Mouse (Mus musculus) limb, embryonic 13.5 days (tissue): Measurements from ENCODE around the gene Zbtb38. TPM values are rescaled to one million over a fixed set of nuclear protein-coding genes. Genes with fewer than 3 reads are reported as not detected.
"Not testable (repeated sequence)": the region's sequence is repeated elsewhere in the genome, so short reads cannot be mapped to it uniquely, and the experiment has no call there.

Experiments used
- ATAC-seq: fragments of 200-750 bp; cut with Nextera tagmentation; 2 replicates; pipeline ENCODE4 v1.8.0; 2017; ENCODE audit warnings: low read depth, moderate number of reproducible peaks, moderate TSS enrichment; ENCODE audit not compliant: low FRiP score
- H3K27ac ChIP-seq: fragments of 300-500 bp; sonication (generic); 2 replicates; pipeline ENCODE4 v1.5.1; 2015; ENCODE audit warnings: inconsistent platforms, mild to moderate bottlenecking, moderate library complexity
- H3K27me3 ChIP-seq: fragments of 300-500 bp; sonication (generic); 2 replicates; pipeline ENCODE4 v1.6.1; 2015; ENCODE audit warnings: mild to moderate bottlenecking, inconsistent platforms
- H3K36me3 ChIP-seq: fragments of 300-500 bp; sonication (generic); 2 replicates; pipeline ENCODE4 v1.6.1; 2015; ENCODE audit warnings: inconsistent platforms, mild to moderate bottlenecking, moderate library complexity
- H3K4me1 ChIP-seq: fragments of 300-500 bp; sonication (generic); 2 replicates; pipeline ENCODE4 v1.6.1; 2015; ENCODE audit warnings: inconsistent platforms
- H3K4me2 ChIP-seq: fragments of 300-500 bp; sonication (generic); replicated peaks from 2 replicates; pipeline ENCODE4 v1.6.1; 2015; ENCODE audit warnings: inconsistent platforms, mild to moderate bottlenecking, moderate library complexity
- H3K4me3 ChIP-seq: fragments of 300-500 bp; sonication (generic); 2 replicates; pipeline ENCODE4 v1.5.1; 2015; ENCODE audit warnings: moderate library complexity, mild to moderate bottlenecking, inconsistent platforms
- H3K9ac ChIP-seq: fragments of 300-500 bp; sonication (generic); 2 replicates; pipeline ENCODE4 v1.6.1; 2015; ENCODE audit warnings: mild to moderate bottlenecking, inconsistent platforms
- H3K9me3 ChIP-seq: fragments of 300-500 bp; sonication (generic); 2 replicates; pipeline ENCODE4 v1.6.1; 2016; ENCODE audit warnings: inconsistent platforms
- WGBS: fragments of 180-500 bp; shearing (Covaris S2); methylation state at CpG from one replicate; pipeline ENCODE4 v1.1.7; 2015; 5-methylcytosine and 5-hydroxymethylcytosine counted together
- polyA plus RNA-seq: library from polyadenylated mRNA; unstranded; fragments of >200 nt; fragmentation: Nextera tagmentation; extraction: Ambion mirVana; gene quantifications from 2 replicates; pipeline ENCODE4 v1.2.1, GENCODE M21; 2015

Zbtb38 gene
- polyA plus RNA-seq, 1 experiment from 2014 or later = 14.4 TPM

- no peaks in the 10 kb centered on the region for H3K4me1 ChIP-seq
- ATAC-seq = no peak
- H3K4me2 ChIP-seq = no peak overlapping the region
- H3K27me3 ChIP-seq = no peaks in the 10 kb centered on the region
- H3K9ac ChIP-seq = no peak overlapping the region
- no peak overlapping the region for H3K4me3 ChIP-seq
- 54% methylated on average over 6 of the region's 6 CpGs for WGBS
- no peaks in the 10 kb centered on the region for H3K9me3 ChIP-seq
- H3K27ac ChIP-seq = no peak overlapping the region
- no peaks in the 10 kb centered on the region for H3K36me3 ChIP-seq
Measured at GRCm38 (mm10) chr9:96652763-96653162, 99.9 kb downstream of the Zbtb38 start.

DNA sequence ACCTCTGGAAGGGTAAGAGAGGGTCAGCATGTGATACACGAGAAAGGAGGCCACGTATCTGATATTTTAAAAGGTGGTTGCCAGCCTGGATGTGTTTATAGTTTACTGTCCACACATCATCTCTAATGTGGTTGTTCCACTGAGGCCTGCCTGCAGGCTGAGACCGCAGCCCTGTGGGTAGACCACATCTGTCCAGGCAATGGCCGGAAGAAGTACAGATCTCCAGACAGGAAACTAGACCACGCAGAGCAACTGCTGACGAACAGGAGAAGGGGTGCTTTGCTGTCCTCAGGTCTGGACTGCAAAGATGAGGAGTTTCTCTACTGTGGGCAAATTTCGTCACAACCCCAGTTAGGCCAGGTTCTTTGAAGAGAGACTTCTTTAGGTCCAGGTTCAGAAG, 101.8 kb downstream of the Zbtb38 start:
- Histone ChIP-seq H3K4me1 (no peaks in the 10 kb centered on the region), H3K9ac (no peak overlapping the region), H3K4me2 (no peak overlapping the region), H3K9me3 (no peaks in the 10 kb centered on the region), H3K4me3 (no peak overlapping the region), H3K27me3 (no peaks in the 10 kb centered on the region), H3K36me3 (no peaks in the 10 kb centered on the region), H3K27ac (no peak overlapping the region)
- no peak for ATAC-seq
- WGBS = 79% methylated on average over 7 of the region's 7 CpGs

DNA sequence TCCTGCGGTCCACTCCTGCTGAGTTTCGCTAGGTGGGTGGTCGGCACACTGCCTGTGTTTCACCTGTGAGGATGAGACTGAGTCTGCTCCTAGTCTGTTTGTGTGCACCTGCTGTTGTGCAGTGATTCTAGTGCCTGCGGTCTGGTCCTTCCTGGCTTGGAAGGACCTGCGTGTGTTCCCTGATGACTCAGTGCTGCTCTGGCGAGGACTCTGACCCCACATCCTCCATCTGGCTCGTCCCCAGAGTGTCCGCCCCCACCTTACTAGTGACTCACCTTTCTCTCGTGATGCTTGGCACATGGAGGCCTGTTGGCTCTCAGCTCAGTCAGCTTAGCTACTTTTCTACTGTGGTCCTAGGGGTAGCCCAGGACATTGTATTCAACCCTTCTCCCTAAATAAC, 102.7 kb downstream of the Zbtb38 start:
- ATAC-seq = no peak
- Histone ChIP-seq H3K9me3 (no peaks in the 10 kb centered on the region), H3K27ac (no peak overlapping the region), H3K4me2 (no peak overlapping the region), H3K36me3 (no peaks in the 10 kb centered on the region), H3K4me1 (no peaks in the 10 kb centered on the region), H3K4me3 (no peak overlapping the region), H3K9ac (no peak overlapping the region), H3K27me3 (no peaks in the 10 kb centered on the region)
- WGBS = 69% methylated on average over 9 of the region's 9 CpGs

- H3K9me3 ChIP-seq = no peaks in the 10 kb centered on the region
- H3K4me3 ChIP-seq = no peak overlapping the region
- no peaks in the 10 kb centered on the region for H3K27me3 ChIP-seq
- H3K36me3 ChIP-seq = no peaks in the 10 kb centered on the region
- no peak overlapping the region for H3K9ac ChIP-seq
- ATAC-seq = no peak
- H3K27ac ChIP-seq = no peak overlapping the region
- no peak overlapping the region for H3K4me2 ChIP-seq
- 94% methylated on average over 4 of the region's 4 CpGs for WGBS
- H3K4me1 ChIP-seq = no peaks in the 10 kb centered on the region
Measured at GRCm38 (mm10) chr9:96649362-96649761, 103.3 kb downstream of the Zbtb38 start.

- H3K27me3 ChIP-seq = no peaks in the 10 kb centered on the region
- no peak overlapping the region for H3K9ac ChIP-seq
- no peaks in the 10 kb centered on the region for H3K36me3 ChIP-seq
- H3K4me2 ChIP-seq = no peak overlapping the region
- H3K4me1 ChIP-seq = no peaks in the 10 kb centered on the region
- no peak for ATAC-seq
- WGBS = 60% methylated on average over 2 of the region's 2 CpGs
- H3K9me3 ChIP-seq = no peaks in the 10 kb centered on the region
- H3K4me3 ChIP-seq = no peak overlapping the region
- H3K27ac ChIP-seq = no peak overlapping the region
Measured at GRCm38 (mm10) chr9:96646668-96647295, 105.8 kb downstream of the Zbtb38 start.

DNA sequence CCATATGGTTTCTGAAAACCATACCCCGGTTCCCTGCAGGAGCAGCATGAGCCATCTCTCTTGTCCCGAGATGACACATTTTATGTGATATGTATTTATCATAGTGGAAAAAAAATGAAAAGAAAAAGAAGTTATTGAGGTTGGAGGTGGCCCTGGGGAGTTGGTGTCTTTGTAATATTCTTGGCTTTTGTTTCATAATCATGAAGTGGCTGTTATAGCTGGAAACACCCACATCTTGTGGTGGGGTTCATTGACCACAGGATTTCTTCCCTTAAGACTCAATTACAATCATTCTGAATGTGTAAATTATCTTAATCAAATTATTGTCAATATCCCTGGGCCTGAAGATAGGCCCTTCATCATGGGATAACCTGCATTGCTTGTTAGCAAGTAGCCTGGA, 107.8 kb downstream of the Zbtb38 start:
- no peak for ATAC-seq
- no peaks in the 10 kb centered on the region for H3K36me3 ChIP-seq

DNA sequence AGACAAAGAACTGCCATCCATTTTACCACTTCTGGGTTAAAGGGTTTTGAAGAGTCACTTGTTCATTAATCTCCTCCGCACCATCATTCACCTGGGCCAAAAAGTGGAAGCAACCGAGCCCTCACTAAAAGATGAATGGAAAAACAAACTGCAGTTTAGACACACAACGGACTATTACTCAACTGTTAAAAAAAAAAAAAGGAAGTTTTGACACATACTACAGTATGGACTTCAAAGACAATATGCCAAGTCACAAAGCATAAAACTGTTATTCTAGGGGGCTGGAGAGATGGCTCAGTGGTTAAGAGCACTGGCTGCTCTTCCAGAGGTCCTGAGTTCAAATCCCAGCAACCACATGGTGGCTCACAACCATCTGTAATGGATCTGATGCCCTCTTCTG, 108.6 kb downstream of the Zbtb38 start:
- H3K4me3 ChIP-seq, H3K36me3 ChIP-seq, H3K9ac ChIP-seq, H3K4me1 ChIP-seq, H3K27me3 ChIP-seq, H3K27ac ChIP-seq, H3K9me3 ChIP-seq, ATAC-seq, H3K4me2 ChIP-seq: not testable (repeated sequence)
- 94% methylated on average over 3 of the region's 3 CpGs for WGBS

More for the DNA sequence above, 107.8 kb downstream of the Zbtb38 start:
- Histone ChIP-seq H3K27me3 (no peaks in the 10 kb centered on the region), H3K27ac (no peak overlapping the region), H3K4me1 (no peaks in the 10 kb centered on the region), H3K4me2 (no peak overlapping the region), H3K9me3 (no peaks in the 10 kb centered on the region), H3K9ac (no peak overlapping the region), H3K4me3 (no peak overlapping the region)
- WGBS = 86% methylated on average over 2 of the region's 2 CpGs

DNA sequence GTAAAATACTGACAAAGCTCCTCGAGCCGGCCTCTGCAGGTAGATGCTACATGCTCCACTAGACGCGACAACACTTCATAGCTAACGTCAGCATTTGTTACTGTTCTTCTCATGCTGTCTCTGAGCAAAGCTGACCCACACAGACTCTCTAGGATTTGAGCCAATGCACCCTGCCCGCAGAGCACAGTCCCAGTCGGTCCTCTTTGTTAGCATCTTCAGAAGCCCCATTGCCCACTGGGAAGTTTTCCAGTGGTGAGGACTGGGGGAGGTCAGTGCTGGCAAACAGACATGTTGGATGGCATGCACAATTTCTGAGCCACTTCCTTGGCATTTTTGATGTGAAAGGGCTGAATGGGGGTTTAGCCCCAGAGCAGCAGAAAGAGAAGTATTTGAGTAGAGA, 113.2 kb downstream of the Zbtb38 start:
- Histone ChIP-seq H3K27me3 (no peaks in the 10 kb centered on the region), H3K9ac (no peak overlapping the region), H3K4me3 (no peak overlapping the region), H3K27ac (no peak overlapping the region), H3K4me1 (no peaks in the 10 kb centered on the region), H3K4me2 (no peak overlapping the region), H3K9me3 (no peaks in the 10 kb centered on the region), H3K36me3 (no peaks in the 10 kb centered on the region)
- 86% methylated on average over 7 of the region's 7 CpGs for WGBS
- ATAC-seq = no peak

DNA sequence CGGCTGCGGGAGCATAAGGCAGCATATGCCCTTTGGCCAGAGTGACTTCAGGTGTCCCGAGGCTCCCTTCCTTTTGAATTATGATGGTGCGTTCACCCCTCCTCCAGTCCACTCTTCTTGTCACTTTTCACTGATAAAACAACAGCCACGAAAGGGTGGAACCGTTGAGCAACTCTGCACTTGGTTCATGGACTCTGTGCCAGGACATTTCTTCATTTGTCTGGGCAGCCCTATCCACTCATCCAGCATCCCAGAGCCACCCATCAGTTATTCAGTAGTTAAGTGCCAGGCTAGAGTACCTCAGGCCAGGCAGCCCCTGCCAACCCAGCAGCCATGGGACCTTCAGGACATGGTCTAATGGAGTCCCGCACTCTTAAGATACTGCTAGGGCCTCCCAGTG, 114.1 kb downstream of the Zbtb38 start:
- no peaks in the 10 kb centered on the region for H3K27me3 ChIP-seq
- H3K4me1 ChIP-seq = peaks cover 5% of the 10 kb centered on the region; the same call in 1 of the 2 replicates
- no peak overlapping the region for H3K27ac ChIP-seq
- no peak overlapping the region for H3K9ac ChIP-seq
- H3K9me3 ChIP-seq = no peaks in the 10 kb centered on the region
- H3K36me3 ChIP-seq = no peaks in the 10 kb centered on the region
- H3K4me2 ChIP-seq = no peak overlapping the region
- no peak for ATAC-seq
- H3K4me3 ChIP-seq = no peak overlapping the region
- WGBS = 71% methylated on average over 7 of the region's 7 CpGs

DNA sequence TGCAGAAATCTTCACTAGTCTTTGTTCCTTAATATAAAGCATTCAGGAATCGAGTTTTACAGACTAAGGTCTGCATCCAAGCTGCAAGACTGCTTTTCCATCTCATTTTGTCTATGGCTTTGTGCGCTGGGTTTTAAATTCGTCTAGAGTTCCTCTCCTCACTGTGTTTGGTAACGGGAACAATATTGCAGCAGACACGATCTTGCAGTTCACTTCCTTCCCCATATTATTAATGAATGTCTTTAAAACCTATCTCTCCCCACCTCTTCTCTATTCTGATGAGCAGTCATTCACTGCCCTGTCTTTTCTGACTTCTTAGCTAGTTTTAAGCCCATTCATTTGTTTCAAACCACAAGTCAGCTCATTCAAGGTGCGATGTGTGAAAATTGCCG, 115.5 kb downstream of the Zbtb38 start:
- no peaks in the 10 kb centered on the region for H3K9me3 ChIP-seq
- no peak overlapping the region for H3K27ac ChIP-seq
- no peak overlapping the region for H3K9ac ChIP-seq
- H3K4me3 ChIP-seq = no peak overlapping the region
- H3K27me3 ChIP-seq = no peaks in the 10 kb centered on the region
- WGBS = 70% methylated on average over 7 of the region's 7 CpGs
- H3K36me3 ChIP-seq = no peaks in the 10 kb centered on the region
- no peak overlapping the region for H3K4me2 ChIP-seq
- peaks cover 8% of the 10 kb centered on the region; the same call in 1 of the 2 replicates for H3K4me1 ChIP-seq
- ATAC-seq = no peak

DNA sequence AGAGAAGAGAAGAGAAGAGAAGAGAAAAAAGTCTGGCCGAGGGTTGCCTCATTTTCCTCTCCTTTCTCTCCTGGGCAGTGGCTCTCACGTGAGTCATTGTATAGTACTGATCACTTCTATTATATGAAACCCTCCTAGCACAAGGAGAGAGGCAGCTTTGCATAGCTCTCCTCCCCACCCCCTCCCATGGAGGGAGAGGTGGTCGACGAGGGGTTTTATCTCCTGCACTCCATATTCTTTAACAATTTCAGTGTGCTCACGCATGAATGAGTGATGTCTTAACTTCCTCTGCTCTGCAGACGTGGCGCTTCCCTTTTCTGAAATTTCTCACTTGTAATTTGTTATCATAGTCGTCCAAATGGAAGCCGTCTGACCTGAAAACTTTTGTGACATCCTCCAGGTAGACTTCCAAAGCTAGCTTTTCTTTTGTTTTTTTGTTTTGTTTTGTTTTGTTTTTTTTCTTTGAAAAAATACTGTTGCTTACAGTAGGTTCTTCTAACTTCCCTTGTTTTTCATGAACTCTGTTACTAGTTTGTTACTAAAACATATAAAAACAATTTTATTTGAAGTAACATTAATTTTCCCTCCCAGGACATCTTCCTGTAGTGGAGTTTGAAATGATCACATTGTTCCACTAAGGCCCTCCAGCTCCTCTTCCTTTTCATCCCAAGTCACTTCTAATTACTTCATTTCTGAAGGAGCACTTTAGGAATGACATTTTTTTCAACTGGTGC, 116.0 kb downstream of the Zbtb38 start:
- WGBS = 66% methylated on average over 9 of the region's 9 CpGs
- Histone ChIP-seq H3K4me1 (peaks cover 13% of the 10 kb centered on the region; the same call in 1 of the 2 replicates), H3K27me3 (no peaks in the 10 kb centered on the region), H3K9ac (no peak overlapping the region), H3K9me3 (no peaks in the 10 kb centered on the region), H3K4me2 (no peak overlapping the region), H3K36me3 (no peaks in the 10 kb centered on the region), H3K4me3 (no peak overlapping the region), H3K27ac (no peak overlapping the region)
- no peak for ATAC-seq

DNA sequence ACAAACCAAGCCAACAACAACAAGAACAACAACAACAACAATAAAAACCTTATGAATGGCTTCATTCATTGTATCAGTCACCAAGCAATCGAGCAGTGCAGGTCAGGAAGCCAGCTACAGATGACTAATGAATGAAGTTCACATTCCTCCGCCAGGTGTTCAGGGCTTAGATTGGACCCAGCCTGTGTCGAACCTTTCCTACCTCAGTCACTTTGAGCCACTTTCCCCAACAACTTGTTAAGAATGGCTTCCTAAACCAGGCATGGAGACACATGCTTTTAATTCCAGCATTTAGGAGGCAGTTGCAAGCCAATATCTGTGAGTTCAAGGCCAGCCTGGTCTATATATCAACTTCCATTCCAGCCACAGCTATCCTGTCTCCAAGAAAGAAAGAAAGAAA, 116.7 kb downstream of the Zbtb38 start:
- Histone ChIP-seq H3K4me2 (no peak overlapping the region), H3K27ac (no peak overlapping the region), H3K9me3 (no peaks in the 10 kb centered on the region), H3K4me1 (peaks cover 13% of the 10 kb centered on the region; the same call in 1 of the 2 replicates), H3K9ac (no peak overlapping the region), H3K36me3 (no peaks in the 10 kb centered on the region), H3K4me3 (no peak overlapping the region), H3K27me3 (no peaks in the 10 kb centered on the region)
- ATAC-seq = no peak
- 53% methylated on average over 3 of the region's 3 CpGs for WGBS

GRCm38 (mm10) chr9:96635176-96635575, 117.5 kb downstream of the Zbtb38 start:
- H3K27me3 ChIP-seq = no peaks in the 10 kb centered on the region
- H3K9ac ChIP-seq = no peak overlapping the region; the same call in 1 of the 2 replicates
- no peak for ATAC-seq
- H3K4me3 ChIP-seq = no peak overlapping the region
- H3K27ac ChIP-seq = no peak overlapping the region
- H3K36me3 ChIP-seq = no peaks in the 10 kb centered on the region
- H3K9me3 ChIP-seq = no peaks in the 10 kb centered on the region
- 50% methylated on average over 6 of the region's 6 CpGs for WGBS
- no peak overlapping the region for H3K4me2 ChIP-seq
- peaks cover 13% of the 10 kb centered on the region; the same call in 1 of the 2 replicates for H3K4me1 ChIP-seq
